Mouse (Mus musculus) embryonic facial prominence, embryonic 14.5 days (tissue): ENCODE data around the gene Ccno. TPM values are rescaled to one million over a fixed set of nuclear protein-coding genes. Genes with fewer than 3 reads are reported as not detected.

Experiments used
- ATAC-seq: fragments of 200-750 bp; cut with Nextera tagmentation; 2 replicates; pipeline ENCODE4 v1.8.0; 2017; ENCODE audit warnings: low read depth, moderate number of reproducible peaks, moderate TSS enrichment
- DNase-seq: peaks from one replicate; pipeline ENCODE4 v3.0.0-alpha.2; 2015; ENCODE audit warnings: low spot score
- H3K27ac ChIP-seq: fragments of 300-500 bp; sonication (generic); replicated peaks from 2 replicates; pipeline ENCODE4 v1.5.1; 2014; ENCODE audit warnings: low read depth, mild to moderate bottlenecking, low read length, moderate library complexity
- H3K27me3 ChIP-seq: fragments of 300-500 bp; sonication (generic); replicated peaks from 2 replicates; pipeline ENCODE4 v1.6.1; 2014; ENCODE audit warnings: low read length; ENCODE audit not compliant: control insufficient read depth, insufficient read depth
- H3K36me3 ChIP-seq: fragments of 300-500 bp; sonication (generic); 2 replicates; pipeline ENCODE4 v1.6.1; 2014; ENCODE audit warnings: low read length, mixed read lengths; ENCODE audit not compliant: control insufficient read depth, insufficient read depth
- H3K4me1 ChIP-seq: fragments of 300-500 bp; sonication (generic); 2 replicates; pipeline ENCODE4 v1.6.1; 2014; ENCODE audit warnings: antibody characterized with exemption, low read length; ENCODE audit not compliant: control insufficient read depth, insufficient read depth
- H3K4me2 ChIP-seq: fragments of 300-500 bp; sonication (generic); 2 replicates; pipeline ENCODE4 v1.6.1; 2014; ENCODE audit warnings: low read depth, mild to moderate bottlenecking, low read length, moderate library complexity, mixed read lengths
- H3K4me3 ChIP-seq: fragments of 300-500 bp; sonication (generic); 2 replicates; pipeline ENCODE4 v1.5.1; 2014; ENCODE audit warnings: low read depth, mild to moderate bottlenecking, low read length
- H3K9ac ChIP-seq: fragments of 300-500 bp; sonication (generic); 2 replicates; pipeline ENCODE4 v1.6.1; 2014; ENCODE audit warnings: low read depth, mild to moderate bottlenecking, low read length, moderate library complexity, mixed read lengths
- H3K9me3 ChIP-seq: fragments of 300-500 bp; sonication (generic); 2 replicates; pipeline ENCODE4 v1.6.1; 2016; ENCODE audit warnings: low read length; ENCODE audit not compliant: control insufficient read depth
- WGBS: fragments of 180-500 bp; shearing (Covaris S2); extraction: QIAGEN DNeasy Blood & Tissue Kit; methylation state at CpG from one replicate; pipeline ENCODE4 v1.1.7; 2014; 5-methylcytosine and 5-hydroxymethylcytosine counted together
- polyA plus RNA-seq: library from polyadenylated mRNA; unstranded; fragments of >200 nt; fragmentation: Nextera tagmentation; extraction: Ambion mirVana; gene quantifications from 2 replicates; pipeline ENCODE4 v1.2.1, GENCODE M21; 2014

Ccno gene
- polyA plus RNA-seq, 1 experiment from 2014 or later, result 9.0 TPM

- no peak overlapping the region for H3K4me3 ChIP-seq
- 0 out of 2 replicates have a peak, but pooled peaks cover 4% of the 10 kb centered on the region for H3K4me1 ChIP-seq
- H3K4me2 ChIP-seq, result no peak overlapping the region
- ATAC-seq, result no peak
- WGBS, result 88% methylated on average over 2 of the region's 2 CpGs
- no peaks in the 10 kb centered on the region for H3K36me3 ChIP-seq
- H3K9ac ChIP-seq, result no peak overlapping the region
- H3K27ac ChIP-seq, result no peak overlapping the region
- no peak for DNase-seq
- H3K9me3 ChIP-seq, result no peaks in the 10 kb centered on the region
- H3K27me3 ChIP-seq, result no peaks in the 10 kb centered on the region
Observed at GRCm38 (mm10) chr13:113021521-113021920, 33.9 kb downstream of the Ccno start.

DNA sequence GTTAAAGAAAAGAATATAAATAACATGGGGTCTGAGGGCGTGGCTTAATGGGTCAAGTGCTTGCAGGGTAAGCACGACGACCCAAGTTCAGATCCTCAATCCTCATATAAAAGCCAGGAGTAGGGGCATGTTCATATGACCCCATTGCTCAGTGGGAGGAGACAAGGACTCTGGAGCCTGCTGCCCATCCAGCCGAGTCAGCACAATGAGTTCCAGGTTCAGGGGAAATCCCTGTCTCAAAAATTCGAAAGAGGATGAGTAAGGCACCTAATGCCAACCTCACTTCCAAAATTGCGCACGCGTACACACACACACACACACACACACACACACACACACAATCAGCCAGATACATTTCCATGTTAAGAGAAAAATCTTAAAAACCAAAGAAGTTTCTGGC is 34.9 kb downstream of the Ccno start:
- no peak overlapping the region for H3K4me2 ChIP-seq
- WGBS, result 71% methylated on average over 8 of the region's 8 CpGs
- no peak overlapping the region for H3K4me3 ChIP-seq
- H3K4me1 ChIP-seq, result 0 out of 2 replicates have a peak, but pooled peaks cover 4% of the 10 kb centered on the region
- H3K9ac ChIP-seq, result no peak overlapping the region
- H3K27me3 ChIP-seq, result no peaks in the 10 kb centered on the region
- H3K27ac ChIP-seq, result no peak overlapping the region
- ATAC-seq (no peak), DNase-seq (no peak)
- H3K9me3 ChIP-seq, result no peaks in the 10 kb centered on the region
- no peaks in the 10 kb centered on the region for H3K36me3 ChIP-seq

DNA sequence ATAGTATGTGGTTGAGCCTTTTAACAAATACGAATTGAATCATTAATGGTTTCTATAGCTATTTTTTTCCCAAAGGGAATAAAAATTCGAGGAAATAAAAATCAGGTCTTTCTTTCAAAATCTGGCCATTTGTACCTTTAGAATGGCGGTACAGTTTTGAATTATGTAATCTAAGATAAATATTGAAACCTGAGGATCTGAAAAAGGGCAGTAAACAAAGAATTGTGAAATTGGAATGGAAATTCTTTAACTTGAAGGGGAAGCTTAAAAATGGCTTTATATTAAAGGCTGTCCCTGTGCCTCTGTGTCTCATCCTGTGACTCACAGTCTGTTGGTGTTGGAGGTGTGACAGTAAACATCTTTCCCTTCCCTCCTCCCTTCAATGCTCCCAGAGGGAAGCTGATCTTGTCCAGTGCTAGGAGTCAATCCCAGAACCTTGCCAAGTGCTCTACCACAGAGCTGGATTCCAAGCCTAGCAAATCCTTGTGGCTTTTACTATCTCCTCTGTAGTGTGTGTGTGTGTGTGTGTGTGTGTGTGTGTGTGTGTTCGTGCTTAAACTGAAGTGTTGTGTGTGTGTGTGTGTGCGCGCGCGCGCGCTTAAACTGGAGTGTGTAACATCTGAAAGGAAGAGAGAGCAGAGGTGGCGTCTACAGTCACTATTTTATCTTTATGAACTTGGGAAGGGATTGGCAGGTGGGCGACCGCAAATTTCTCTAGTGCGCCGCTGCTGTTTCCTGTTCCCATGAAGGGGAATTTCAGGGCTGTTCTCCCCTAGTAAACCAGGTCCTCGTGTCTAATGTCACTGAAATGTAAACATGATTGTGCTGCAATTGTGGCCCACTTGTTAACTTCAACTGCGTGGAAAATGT is 35.9 kb downstream of the Ccno start:
- no peak for ATAC-seq

DNA sequence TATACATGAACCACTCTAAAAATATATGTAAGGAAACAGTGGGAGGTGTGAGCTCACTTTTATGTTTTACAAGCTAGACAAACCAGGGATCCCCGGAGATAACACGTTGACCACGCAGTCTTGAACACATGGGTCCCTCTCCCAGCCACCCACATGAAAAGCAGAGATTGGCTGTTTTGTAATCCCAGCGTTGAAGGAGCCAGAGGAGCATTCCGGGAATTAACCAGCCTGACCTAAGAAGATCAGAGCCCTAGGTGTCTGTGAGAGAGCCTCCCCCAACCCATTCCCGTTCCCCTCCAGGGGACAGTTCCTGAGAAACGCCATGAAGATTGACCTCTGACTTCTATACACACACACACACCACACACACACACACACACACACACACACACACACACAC is 43.7 kb downstream of the Ccno start:
- ATAC-seq (no peak), DNase-seq (no peak)
- Histone ChIP-seq H3K4me2 (peak overlapping the region; percentile 94), H3K9me3 (no peaks in the 10 kb centered on the region), H3K4me1 (peaks cover 11% of the 10 kb centered on the region), H3K36me3 (no peaks in the 10 kb centered on the region), H3K27ac (no peak overlapping the region), H3K4me3 (peak overlapping the region; percentile 52), H3K27me3 (peaks cover 36% of the 10 kb centered on the region), H3K9ac (no peak overlapping the region)
- WGBS, result 4% methylated on average over 6 of the region's 7 CpGs

More for the DNA sequence above, 35.9 kb downstream of the Ccno start:
- Histone ChIP-seq H3K9ac (no peak overlapping the region), H3K27me3 (no peaks in the 10 kb centered on the region), H3K36me3 (no peaks in the 10 kb centered on the region), H3K4me2 (no peak overlapping the region), H3K4me1 (0 out of 2 replicates have a peak, but pooled peaks cover 4% of the 10 kb centered on the region), H3K4me3 (no peak overlapping the region), H3K9me3 (no peaks in the 10 kb centered on the region), H3K27ac (no peak overlapping the region)
- 74% methylated on average over 17 of the region's 17 CpGs for WGBS
- no peak for DNase-seq

DNA sequence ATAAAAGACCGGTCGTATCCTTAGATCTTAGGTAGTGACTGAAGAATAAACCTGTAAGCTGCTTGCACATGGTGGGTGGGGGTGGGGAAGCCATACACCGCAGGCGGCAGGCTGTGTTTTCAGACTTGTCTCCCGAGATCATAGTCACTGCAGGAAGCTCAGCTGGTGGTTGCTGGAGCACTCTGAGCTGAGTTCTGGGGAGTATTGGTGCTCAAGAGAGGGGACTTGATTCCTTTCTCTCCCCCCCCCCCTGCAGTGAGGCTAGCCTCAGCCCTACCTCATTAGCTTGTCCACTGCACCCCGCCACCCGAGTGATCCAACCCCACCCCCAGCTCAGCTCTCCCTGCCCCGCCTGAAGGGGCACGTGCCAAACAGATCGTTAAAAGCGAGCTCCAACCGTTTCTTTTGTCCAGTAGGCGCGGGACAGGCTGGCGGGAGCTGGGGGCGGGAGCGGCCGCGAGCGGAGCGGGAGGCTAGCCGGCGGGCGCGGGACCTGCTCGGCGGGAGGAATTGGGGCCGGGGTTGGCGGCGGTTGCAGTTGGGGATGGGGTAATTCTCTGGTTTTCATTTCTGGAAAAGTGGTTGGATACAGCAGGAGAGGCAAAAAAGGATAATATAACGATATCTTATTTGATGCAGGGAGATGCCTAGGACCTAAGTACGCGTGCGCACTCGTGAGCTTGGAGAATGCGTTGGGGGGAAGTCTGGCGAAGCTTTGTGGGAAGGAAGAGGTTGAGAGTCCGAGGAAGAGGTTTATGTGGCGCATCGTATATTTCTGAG is 44.4 kb downstream of the Ccno start:
- Histone ChIP-seq H3K27me3 (peaks cover 36% of the 10 kb centered on the region), H3K9ac (peak overlapping the region; percentile 52), H3K9me3 (no peaks in the 10 kb centered on the region), H3K36me3 (no peaks in the 10 kb centered on the region), H3K27ac (no peak overlapping the region), H3K4me1 (peaks cover 11% of the 10 kb centered on the region), H3K4me2 (peak overlapping the region; percentile 94), H3K4me3 (peak overlapping the region; percentile 52)
- peak; percentile 71 for DNase-seq
- ATAC-seq, result peak; percentile 39
- WGBS, result 1% methylated on average over 39 of the region's 40 CpGs

- no peaks in the 10 kb centered on the region for H3K36me3 ChIP-seq
- no peak overlapping the region for H3K4me3 ChIP-seq
- no peak for ATAC-seq
- H3K9ac ChIP-seq, result no peak overlapping the region
- H3K4me2 ChIP-seq, result no peak overlapping the region
- no peak overlapping the region for H3K27ac ChIP-seq
- H3K27me3 ChIP-seq, result peaks cover 36% of the 10 kb centered on the region
- H3K4me1 ChIP-seq, result peaks cover 11% of the 10 kb centered on the region
- no peak for DNase-seq
- H3K9me3 ChIP-seq, result no peaks in the 10 kb centered on the region
Observed at GRCm38 (mm10) chr13:113032831-113033230, 45.2 kb downstream of the Ccno start.

DNA sequence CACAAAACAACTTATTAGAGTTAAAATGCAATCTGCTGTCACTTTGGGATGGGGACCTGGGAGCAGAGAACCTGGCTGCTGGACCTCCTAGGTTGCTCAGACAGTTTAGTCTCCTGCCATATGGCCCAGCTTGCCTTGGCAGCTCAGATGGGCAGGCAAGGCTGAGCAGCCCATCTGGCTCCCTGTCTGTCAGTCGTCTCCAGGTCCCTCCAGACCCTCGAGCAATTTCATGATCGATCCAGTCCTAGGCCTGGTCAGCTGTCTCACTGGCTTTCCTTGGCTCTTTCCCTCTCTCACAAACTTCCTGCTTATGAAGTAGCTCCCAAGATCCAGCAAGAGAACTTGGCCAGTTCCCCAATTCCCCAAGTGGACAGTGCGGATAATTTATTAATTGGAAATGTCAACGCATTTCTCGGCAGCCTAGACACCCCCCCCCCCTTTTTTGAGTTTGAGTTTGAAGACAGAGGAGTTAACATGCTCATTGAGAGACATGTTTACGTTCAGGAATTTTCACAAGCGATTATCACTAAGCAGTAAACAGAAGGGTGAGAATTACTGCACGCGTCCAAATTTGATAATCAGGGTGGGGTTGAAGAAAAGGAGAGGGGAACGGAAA is 46.8 kb downstream of the Ccno start:
- H3K27ac ChIP-seq, result no peak overlapping the region
- peak overlapping the region; percentile 60 for H3K9ac ChIP-seq
- no peaks in the 10 kb centered on the region for H3K9me3 ChIP-seq
- peaks cover 11% of the 10 kb centered on the region for H3K4me1 ChIP-seq
- WGBS, result 2% methylated on average over 11 of the region's 11 CpGs
- H3K27me3 ChIP-seq, result peaks cover 36% of the 10 kb centered on the region
- peak overlapping the region; percentile 99 for H3K4me2 ChIP-seq
- no peaks in the 10 kb centered on the region for H3K36me3 ChIP-seq
- DNase-seq (no peak), ATAC-seq (no peak)
- peak overlapping the region; percentile 57 for H3K4me3 ChIP-seq

GRCm38 (mm10) chr13:113034950-113035421 is 47.4 kb downstream of the Ccno start, which contains the start of gene Cdc20b:
TSS of gene Cdc20b (plus strand) at chr13:113035111.
- Histone ChIP-seq H3K36me3 (no peaks in the 10 kb centered on the region), H3K9ac (peak within 1 kb of the TSS; percentile 60), H3K27ac (no peak within 1 kb of the TSS), H3K4me2 (peak within 1 kb of the TSS; percentile 99), H3K9me3 (no peaks in the 10 kb centered on the region), H3K4me1 (peaks cover 11% of the 10 kb centered on the region), H3K27me3 (peaks cover 36% of the 10 kb centered on the region), H3K4me3 (peak within 1 kb of the TSS; percentile 57)
- peak; percentile 68 for DNase-seq
- peak; percentile 48; the same call in 1 of the 2 replicates for ATAC-seq
- under 1% methylated on average over 43 of the region's 46 CpGs for WGBS
